Mouse (Mus musculus) neural tube, embryonic 14.5 days (tissue): Measurements from ENCODE around the gene Tmem189. TPM values are rescaled to one million over a fixed set of nuclear protein-coding genes. Genes with fewer than 3 reads are reported as not detected.

ENCODE experiments used
- ATAC-seq: fragments of 200-750 bp; cut with Nextera tagmentation; 2 replicates; pipeline ENCODE4 v1.8.0; 2017; ENCODE audit warnings: low read depth, mild to moderate bottlenecking, moderate TSS enrichment, moderate library complexity
- H3K27ac ChIP-seq: fragments of 300-500 bp; sonication (generic); 2 replicates; pipeline ENCODE4 v1.5.1; 2014; ENCODE audit warnings: low read depth, mild to moderate bottlenecking, control low read depth, low read length, moderate library complexity, mixed read lengths
- H3K27me3 ChIP-seq: fragments of 300-500 bp; sonication (generic); 2 replicates; pipeline ENCODE4 v1.6.1; 2014; ENCODE audit warnings: low read length; ENCODE audit not compliant: control insufficient read depth, insufficient read depth
- H3K36me3 ChIP-seq: fragments of 300-500 bp; sonication (generic); 2 replicates; pipeline ENCODE4 v1.6.1; 2014; ENCODE audit warnings: low read length, mixed read lengths; ENCODE audit not compliant: control insufficient read depth, insufficient read depth
- H3K4me1 ChIP-seq: fragments of 300-500 bp; sonication (generic); 2 replicates; pipeline ENCODE4 v1.6.1; 2014; ENCODE audit warnings: low read length; ENCODE audit not compliant: control insufficient read depth, insufficient read depth
- H3K4me2 ChIP-seq: fragments of 300-500 bp; sonication (generic); 2 replicates; pipeline ENCODE4 v1.6.1; 2014; ENCODE audit warnings: mild to moderate bottlenecking, low read depth, low read length, control low read depth
- H3K4me3 ChIP-seq: fragments of 300-500 bp; sonication (generic); 2 replicates; pipeline ENCODE4 v1.5.1; 2014; ENCODE audit warnings: low read depth, low read length, control low read depth, mixed read lengths
- H3K9ac ChIP-seq: fragments of 300-500 bp; sonication (generic); replicated peaks from 2 replicates; pipeline ENCODE4 v1.6.1; 2014; ENCODE audit warnings: low read depth, mild to moderate bottlenecking, control low read depth, low read length, mixed read lengths
- H3K9me3 ChIP-seq: fragments of 300-500 bp; sonication (generic); 2 replicates; pipeline ENCODE4 v1.6.1; 2016; ENCODE audit warnings: low read length; ENCODE audit not compliant: control insufficient read depth
- WGBS: fragments of 180-500 bp; shearing (Covaris S2); extraction: QIAGEN DNeasy Blood & Tissue Kit; methylation state at CpG from one replicate; pipeline ENCODE4 v1.1.7; 2014; 5-methylcytosine and 5-hydroxymethylcytosine counted together
- polyA plus RNA-seq: library from polyadenylated mRNA; unstranded; fragments of >200 nt; fragmentation: Nextera tagmentation; extraction: Ambion mirVana; gene quantifications from 2 replicates; pipeline ENCODE4 v1.2.1, GENCODE M21; 2014

The Tmem189 gene
- polyA plus RNA-seq, 1 experiment from 2014 or later: 35.1 TPM

GRCm38 (mm10) chr2:167706183-167706939, 16.7 kb upstream of the Tmem189 start:
- no peaks in the 10 kb centered on the region for H3K4me1 ChIP-seq
- no peak for ATAC-seq
- no peak overlapping the region for H3K4me2 ChIP-seq
- H3K9ac ChIP-seq: no peak overlapping the region
- H3K9me3 ChIP-seq: no peaks in the 10 kb centered on the region
- no peak overlapping the region for H3K27ac ChIP-seq
- no peaks in the 10 kb centered on the region for H3K27me3 ChIP-seq
- H3K36me3 ChIP-seq: no peaks in the 10 kb centered on the region
- H3K4me3 ChIP-seq: no peak overlapping the region
- 71% methylated on average over 11 of the region's 11 CpGs for WGBS

GRCm38 (mm10) chr2:167704409-167704808, 14.8 kb upstream of the Tmem189 start:
- WGBS: 93% methylated on average over 4 of the region's 4 CpGs
- H3K4me3 ChIP-seq: no peak overlapping the region
- no peak for ATAC-seq
- no peaks in the 10 kb centered on the region for H3K4me1 ChIP-seq
- no peaks in the 10 kb centered on the region for H3K27me3 ChIP-seq
- no peak overlapping the region for H3K4me2 ChIP-seq
- H3K27ac ChIP-seq: no peak overlapping the region
- H3K9me3 ChIP-seq: no peaks in the 10 kb centered on the region
- H3K9ac ChIP-seq: no peak overlapping the region
- no peaks in the 10 kb centered on the region for H3K36me3 ChIP-seq

GRCm38 (mm10) chr2:167702126-167702525, 12.5 kb upstream of the Tmem189 start:
- Histone ChIP-seq H3K27me3 (no peaks in the 10 kb centered on the region), H3K27ac (no peak overlapping the region), H3K9ac (no peak overlapping the region; the same call in 1 of the 2 replicates), H3K4me2 (no peak overlapping the region), H3K9me3 (no peaks in the 10 kb centered on the region), H3K36me3 (no peaks in the 10 kb centered on the region), H3K4me3 (no peak overlapping the region), H3K4me1 (no peaks in the 10 kb centered on the region)
- 87% methylated on average over 6 of the region's 6 CpGs for WGBS
- no peak for ATAC-seq

- Histone ChIP-seq H3K9ac (no peak overlapping the region), H3K4me3 (no peak overlapping the region), H3K36me3 (no peaks in the 10 kb centered on the region), H3K27ac (no peak overlapping the region), H3K9me3 (no peaks in the 10 kb centered on the region), H3K4me2 (no peak overlapping the region), H3K27me3 (no peaks in the 10 kb centered on the region), H3K4me1 (no peaks in the 10 kb centered on the region)
- WGBS: 70% methylated on average over 5 of the region's 5 CpGs
- no peak for ATAC-seq
Measured at GRCm38 (mm10) chr2:167701472-167701871, 11.8 kb upstream of the Tmem189 start.

- no peak overlapping the region for H3K9ac ChIP-seq
- 72% methylated on average over 5 of the region's 5 CpGs for WGBS
- no peak overlapping the region for H3K27ac ChIP-seq
- ATAC-seq: no peak
- H3K9me3 ChIP-seq: peaks cover 2% of the 10 kb centered on the region; the same call in 1 of the 2 replicates
- H3K4me1 ChIP-seq: no peaks in the 10 kb centered on the region
- H3K4me2 ChIP-seq: no peak overlapping the region
- H3K36me3 ChIP-seq: no peaks in the 10 kb centered on the region
- no peaks in the 10 kb centered on the region for H3K27me3 ChIP-seq
- no peak overlapping the region for H3K4me3 ChIP-seq
Measured at GRCm38 (mm10) chr2:167700018-167700417, 10.4 kb upstream of the Tmem189 start.

GRCm38 (mm10) chr2:167697902-167698301, 8.3 kb upstream of the Tmem189 start:
- Histone ChIP-seq H3K9me3 (peaks cover 2% of the 10 kb centered on the region; the same call in 1 of the 2 replicates), H3K36me3 (no peaks in the 10 kb centered on the region), H3K4me1 (no peaks in the 10 kb centered on the region), H3K4me3 (no peak overlapping the region), H3K27me3 (no peaks in the 10 kb centered on the region), H3K27ac (no peak overlapping the region), H3K4me2 (no peak overlapping the region), H3K9ac (no peak overlapping the region)
- no peak for ATAC-seq
- WGBS: 68% methylated on average over 5 of the region's 5 CpGs

DNA sequence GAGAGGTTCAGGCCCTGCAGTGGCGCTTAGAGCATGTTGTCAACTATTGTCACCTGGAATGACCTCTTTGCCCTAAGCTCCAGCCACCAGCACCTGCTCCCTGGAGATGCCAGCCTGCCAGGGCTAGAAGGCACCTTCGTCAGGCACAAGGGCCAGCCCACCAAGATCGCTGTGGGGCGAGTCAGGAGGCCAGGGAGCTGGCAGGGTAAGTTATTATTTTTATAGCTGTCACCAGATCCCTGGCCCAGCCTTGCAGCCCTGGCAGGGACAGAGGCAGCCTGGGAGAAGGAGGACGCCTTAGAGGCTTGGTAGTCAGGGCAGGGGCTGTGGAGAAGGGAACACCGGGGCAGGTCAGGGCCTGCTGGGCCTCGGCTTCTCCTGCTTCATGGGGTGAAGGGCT, 6.5 kb upstream of the Tmem189 start:
- Histone ChIP-seq H3K27ac (no peak overlapping the region), H3K36me3 (no peaks in the 10 kb centered on the region), H3K27me3 (peaks cover 7% of the 10 kb centered on the region; the same call in 1 of the 2 replicates), H3K4me2 (no peak overlapping the region), H3K4me1 (no peaks in the 10 kb centered on the region), H3K9ac (no peak overlapping the region), H3K4me3 (no peak overlapping the region), H3K9me3 (peaks cover 2% of the 10 kb centered on the region; the same call in 1 of the 2 replicates)
- ATAC-seq: no peak
- WGBS: 86% methylated on average over 7 of the region's 7 CpGs

DNA sequence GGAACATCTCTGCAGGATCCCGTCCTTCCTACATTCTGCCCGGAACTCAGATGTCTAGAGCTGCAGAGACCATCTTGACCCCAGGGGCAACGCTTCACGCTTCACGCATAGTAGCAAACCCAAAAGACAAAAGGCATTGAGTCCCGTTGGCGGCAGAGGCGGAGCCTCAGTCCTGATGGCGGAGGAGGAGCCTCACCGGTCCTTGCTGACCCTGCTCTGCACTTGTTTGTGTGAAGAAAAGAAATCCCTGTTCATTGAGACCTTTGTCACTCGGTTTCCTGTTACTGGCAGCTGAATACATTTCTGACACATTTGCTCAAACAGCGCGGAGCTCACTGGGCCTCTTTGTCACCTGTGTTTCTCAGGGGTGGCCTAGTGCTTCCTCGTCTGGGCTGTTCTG, 5.9 kb upstream of the Tmem189 start:
- Histone ChIP-seq H3K9ac (no peak overlapping the region), H3K4me2 (no peak overlapping the region), H3K36me3 (no peaks in the 10 kb centered on the region), H3K4me3 (no peak overlapping the region), H3K9me3 (peaks cover 2% of the 10 kb centered on the region; the same call in 1 of the 2 replicates), H3K27ac (no peak overlapping the region), H3K27me3 (peaks cover 13% of the 10 kb centered on the region), H3K4me1 (no peaks in the 10 kb centered on the region)
- ATAC-seq: no peak
- WGBS: 75% methylated on average over 14 of the region's 14 CpGs

GRCm38 (mm10) chr2:167694963-167695362, 5.3 kb upstream of the Tmem189 start:
- Histone ChIP-seq H3K4me3 (no peak overlapping the region), H3K9ac (no peak overlapping the region), H3K36me3 (no peaks in the 10 kb centered on the region), H3K4me1 (no peaks in the 10 kb centered on the region), H3K27me3 (peaks cover 15% of the 10 kb centered on the region), H3K27ac (no peak overlapping the region), H3K9me3 (peaks cover 2% of the 10 kb centered on the region; the same call in 1 of the 2 replicates), H3K4me2 (no peak overlapping the region)
- 96% methylated on average over 7 of the region's 7 CpGs for WGBS
- ATAC-seq: no peak
